Mouse (Mus musculus): Measurements from ENCODE around the gene Plagl1.

- TF ChIP-seq CTCF (IDR thresholded peaks at IDR 0.05; ENCODE audit: extremely low read depth, insufficient read length, insufficient replicate concordance, low read depth, low read length), result no peak
- no peak for TF ChIP-seq POLR2A (IDR thresholded peaks at IDR 0.05; ENCODE audit: low read depth, low read length)
Measured at GRCm38 (mm10) chr10:13071031-13071430, 10.7 kb downstream of the Plagl1 start.
